Mouse (Mus musculus) C2C12 (cell line): ENCODE results near the gene Midn.

ENCODE experiments used
- CEBPB ChIP-seq: IDR thresholded peaks from one replicate; pipeline ENCODE4 v1.6.1; 2011; ENCODE audit warnings: low read depth, mild to moderate bottlenecking, control low read depth, moderate library complexity
- CTCF ChIP-seq: IDR thresholded peaks from one replicate; pipeline ENCODE4 v1.5.1; 2011; ENCODE audit not compliant: control insufficient read depth, insufficient read depth, insufficient read length
- FOSL1 ChIP-seq: IDR thresholded peaks from one replicate; pipeline ENCODE4 v1.8.0; 2011; ENCODE audit warnings: mild to moderate bottlenecking, low read length; ENCODE audit not compliant: poor library complexity, insufficient read depth, severe bottlenecking
- MAX ChIP-seq: IDR thresholded peaks from one replicate; pipeline ENCODE4 v1.6.1; 2011; ENCODE audit warnings: mild to moderate bottlenecking, control low read depth
- MYOD1 ChIP-seq: IDR thresholded peaks from one replicate; pipeline ENCODE4 v1.6.1; 2011; ENCODE audit warnings: low read depth; ENCODE audit not compliant: control insufficient read depth, insufficient read length
- MYOG ChIP-seq: IDR thresholded peaks from one replicate; pipeline ENCODE4 v1.6.1; 2011; ENCODE audit not compliant: control insufficient read depth, insufficient read length; ENCODE audit errors: extremely low read depth
- USF1 ChIP-seq: IDR thresholded peaks from one replicate; pipeline ENCODE4 v1.6.1; 2011; ENCODE audit warnings: low read depth, mild to moderate bottlenecking, control low read depth, moderate library complexity

- TF ChIP-seq USF1 (no peak), CTCF (no peak), MAX (no peak), MYOG (no peak), MYOD1 (no peak), CEBPB (no peak), FOSL1 (no peak)
Observed at GRCm38 (mm10) chr10:80135641-80136040, 12.4 kb upstream of the Midn start.
